Mouse (Mus musculus) adrenal gland, postnatal 4 days (tissue): ENCODE measurements around the gene Ewsr1. TPM values are rescaled to one million over a fixed set of nuclear protein-coding genes. Genes with fewer than 3 reads are reported as not detected.

ENCODE experiments used
- microRNA-seq: library from miRNA; unstranded; fragments of <30 nt; microRNA quantifications from one replicate; pipeline ENCODE4 v1.2.0, GENCODE M21; 2021
- total RNA-seq, 2 experiments: library from RNA; stranded (reverse); gene quantifications; 2 replicates each; pipeline ENCODE4 v1.2.3; 2021

Ewsr1 gene
- total RNA-seq, 2 experiments from 2014 or later: 523 to 585 TPM

Small RNA genes lying within 50 kb of the gene (microRNA-seq; reads per million reads assigned to microRNA genes)
- not detected for gene Gm47296

Other genes starting within 250 kb of the Ewsr1 start
- 10 to 100 TPM; 85.2 to 90.4 TPM for gene Nf2, start 249.7 kb downstream of the Ewsr1 start, total RNA-seq
- 10 to 100 TPM; 55.8 to 55.9 TPM for gene Nipsnap1, start 225.3 kb downstream of the Ewsr1 start, total RNA-seq
- gene Thoc5, start 203.9 kb downstream of the Ewsr1 start, total RNA-seq: 10 to 100 TPM; 36.3 to 37.6 TPM
- gene Nefh, start 151.2 kb downstream of the Ewsr1 start, total RNA-seq: 1 to 10 TPM; 3.0 to 3.9 TPM
- gene Ap1b1, start 112.4 kb downstream of the Ewsr1 start, total RNA-seq: 10 to 100 TPM; 69.9 to 78.3 TPM
- gene Rasl10a, start 41.1 kb downstream of the Ewsr1 start, total RNA-seq: 1 to 10 TPM in 1 of 2 experiments, under 1 TPM in 1; 0.65 to 1.2 TPM
- gene Gas2l1, start 33.9 kb downstream of the Ewsr1 start, total RNA-seq: 10 to 100 TPM; 39.2 to 39.8 TPM
- gene Rhbdd3, start 340 bp downstream of the Ewsr1 start, total RNA-seq: 10 to 100 TPM; 29.5 to 34.1 TPM
- 10 to 100 TPM; 16.2 to 31.4 TPM for gene Emid1, start 53.0 kb upstream of the Ewsr1 start, total RNA-seq
- 10 to 100 TPM; 26.9 to 27.2 TPM for gene Kremen1, start 162.3 kb upstream of the Ewsr1 start, total RNA-seq